Mouse (Mus musculus) small intestine, adult 2 months (tissue): Measurements from ENCODE around the gene Sfmbt1.

Experiments
- CTCF ChIP-seq: fragments of 200-500 bp; IDR thresholded peaks from 2 replicates; pipeline ENCODE4 v1.5.1; 2012; ENCODE audit warnings: low read depth, mild to moderate bottlenecking, control low read depth, inconsistent platforms, low read length, moderate library complexity, mixed read lengths; ENCODE audit not compliant: insufficient replicate concordance, insufficient read length; ENCODE audit errors: extremely low read depth
- POLR2A ChIP-seq: fragments of 200-500 bp; IDR thresholded peaks from 2 replicates; pipeline ENCODE4 v1.6.1; 2012; ENCODE audit warnings: low read depth, mild to moderate bottlenecking, control low read depth, inconsistent platforms, low read length, moderate library complexity

- TF ChIP-seq CTCF: no peak
- TF ChIP-seq POLR2A: no peak
Observed at GRCm38 (mm10) chr14:30719514-30719913, 4.9 kb downstream of the Sfmbt1 start.
